11 mouse cellular contexts compared by ENCODE assay signal in genomic region chr7:123365876-123366741, GRCm38 (mm10). TPM values are rescaled to one million over a fixed set of nuclear protein-coding genes. Genes with fewer than 3 reads are reported as not detected.
DNase-seq lines count a peak whose midpoint lies in the region; ATAC-seq lines count a peak whose summit lies in the region.
"Had no signal": no experiment of that assay in that cellular context is flagged by ENCODE, and none has a peak within 500 bp of the region (broad histone marks: within the 10 kb centered on the region; RNA-seq: fewer than 3 reads in every experiment).

No protein-coding gene starts in this region.

- DNase-seq in cerebellum, adult 9-10 months: peak; percentile 61
- DNase-seq in left cerebral cortex, postnatal 4 days: peak; percentile 8
- no peak for DNase-seq in left cerebral cortex, postnatal 10 days (ENCODE audit: extremely low spot score in 1 of 2, low spot score in 2 of 2)
- DNase-seq in liver, embryonic 13.5 days: peak; percentile 67
- DNase-seq in limb, embryonic 10.5 days (ENCODE audit: low spot score): no peak
- no peak for DNase-seq in heart, postnatal 36 days
- DNase-seq: gastrocnemius, postnatal 25 days had no signal

- peak overlapping the region; percentile 60 for H3K9ac ChIP-seq in liver, embryonic 13.5 days
- H3K9ac ChIP-seq: limb, embryonic 12.5 days; stomach, embryonic 15.5 days had no signal

- H3K4me1 ChIP-seq in liver, embryonic 13.5 days (replicated peaks): peaks cover 77% of the 10 kb centered on the region
- peaks cover 37% of the 10 kb centered on the region for H3K4me1 ChIP-seq in limb, embryonic 10.5 days

- H3K9me3 ChIP-seq in liver, embryonic 13.5 days (replicated peaks): no peaks in the 10 kb centered on the region
- no peaks in the 10 kb centered on the region for H3K9me3 ChIP-seq in limb, embryonic 10.5 days (replicated peaks)
- H3K9me3 ChIP-seq: limb, embryonic 12.5 days; stomach, embryonic 15.5 days had no signal

- H3K4me2 ChIP-seq in liver, embryonic 13.5 days: peak overlapping the region; percentile 76
- H3K4me2 ChIP-seq: limb, embryonic 12.5 days; stomach, embryonic 15.5 days had no signal

- no peak for ATAC-seq in cerebellum, adult (ENCODE audit: insufficient number of reproducible peaks, low FRiP score, low TSS enrichment)
- peak; percentile 24 for ATAC-seq in liver, embryonic 13.5 days (ENCODE audit: low read depth)
- peak; percentile 49 for ATAC-seq in megakaryocyte progenitor cell, adult 5-6 weeks (replicated peaks; ENCODE audit: poor library complexity)

- intact Hi-C loops in left cerebral cortex, postnatal 4 days (cut with DNase I): no loop called here
- intact Hi-C loops in left cerebral cortex, postnatal 10 days (cut with DNase I): no loop called here
- intact Hi-C loops in heart, postnatal 36 days (cut with DNase I): loop anchor here (2.0 to 5.0 kb wide), 3 partner anchors 23 to 69 kb away; no protein-coding TSS in a partner anchor

- H3K4me3 ChIP-seq in liver, embryonic 13.5 days (replicated peaks): peak overlapping the region; percentile 93
- H3K4me3 ChIP-seq in limb, embryonic 10.5 days: no peak overlapping the region
- H3K4me3 ChIP-seq: limb, embryonic 12.5 days; stomach, embryonic 15.5 days had no signal

- H3K27me3 ChIP-seq in liver, embryonic 13.5 days: no peaks in the 10 kb centered on the region
- H3K27me3 ChIP-seq in limb, embryonic 10.5 days (ENCODE audit: low read depth, poor library complexity, severe bottlenecking): no peaks in the 10 kb centered on the region
- H3K27me3 ChIP-seq: limb, embryonic 12.5 days; stomach, embryonic 15.5 days had no signal

- peak overlapping the region; percentile 86 for H3K27ac ChIP-seq in liver, embryonic 13.5 days
- H3K27ac ChIP-seq in limb, embryonic 10.5 days: no peak overlapping the region
- H3K27ac ChIP-seq: limb, embryonic 12.5 days; stomach, embryonic 15.5 days had no signal

- H3K36me3 ChIP-seq in liver, embryonic 13.5 days: peaks cover 10% of the 10 kb centered on the region
- H3K36me3 ChIP-seq in limb, embryonic 10.5 days: peaks cover 4% of the 10 kb centered on the region; the same call in 1 of the 2 replicates
- H3K36me3 ChIP-seq: limb, embryonic 12.5 days; stomach, embryonic 15.5 days had no signal

- WGBS in liver, embryonic 13.5 days (ENCODE audit: insufficient replicate concordance): 39% methylated on average over 7 of the region's 7 CpGs
- whole genome bisulfite sequencing in limb, embryonic 10.5 days: 94% methylated on average over 7 of the region's 7 CpGs

RNA-seq across cellular contexts. Expression of gene Lcmt1, which starts 3.5 kb away (rescaled TPM):
- 10 to 100 TPM; 87.9 to 93.3 TPM for total RNA-seq in left cerebral cortex, postnatal 4 days (2021)
- total RNA-seq in left cerebral cortex, postnatal 10 days (2021): 10 to 100 TPM; 93.6 to 97.3 TPM
- polyA plus RNA-seq in liver, embryonic 13.5 days (2015; fragmentation: Nextera tagmentation; extraction: Ambion mirVana): 30.6 and 33.7 TPM in 2 replicates
- total RNA-seq in megakaryocyte progenitor cell, adult 5-6 weeks (2015): 35.9 and 43.6 TPM in 2 replicates
- 45.4 and 48.0 TPM in 2 replicates for total RNA-seq in megakaryocyte progenitor cell, adult 5-6 weeks (2017)
- 51.4 and 55.6 TPM in 2 replicates for polyA plus RNA-seq in limb, embryonic 10.5 days (2016; fragmentation: Nextera tagmentation; extraction: Ambion mirVana)
- 10 to 100 TPM; 19.3 to 24.8 TPM for total RNA-seq in heart, postnatal 36 days (2021)

RNA-seq across cellular contexts. Expression of gene Arhgap17, which starts 3.6 kb away (rescaled TPM):
- 10 to 100 TPM; 13.1 to 17.0 TPM for total RNA-seq in left cerebral cortex, postnatal 4 days (2021)
- total RNA-seq in left cerebral cortex, postnatal 10 days (2021): 10 to 100 TPM; 14.9 to 17.4 TPM
- polyA plus RNA-seq in liver, embryonic 13.5 days (2015; fragmentation: Nextera tagmentation; extraction: Ambion mirVana): 8.5 and 12.0 TPM in 2 replicates
- total RNA-seq in megakaryocyte progenitor cell, adult 5-6 weeks (2015): 79.4 and 85.9 TPM in 2 replicates
- total RNA-seq in megakaryocyte progenitor cell, adult 5-6 weeks (2017): 23.2 and 26.7 TPM in 2 replicates
- polyA plus RNA-seq in limb, embryonic 10.5 days (2016; fragmentation: Nextera tagmentation; extraction: Ambion mirVana): 28.6 and 31.5 TPM in 2 replicates
- 10 to 100 TPM; 18.5 to 20.7 TPM for total RNA-seq in heart, postnatal 36 days (2021)

Comparison
In these comparisons a context has a peak if more than half of its experiments do, and no peak if none do; other contexts are left out.
1. DNase-seq: peak in cerebellum, adult 9-10 months (single experiment), left cerebral cortex, postnatal 4 days (single experiment) and liver, embryonic 13.5 days (single experiment); none in left cerebral cortex, postnatal 10 days (0 of 2), limb, embryonic 10.5 days (single experiment) and heart, postnatal 36 days (0 of 2).